Mouse (Mus musculus): ENCODE data around the gene Fbxo36. TPM values are rescaled to one million over a fixed set of nuclear protein-coding genes. Genes with fewer than 3 reads are reported as not detected.

Fbxo36 gene
- polyA plus RNA-seq, 1 experiment from 2014 or later = 9.2 TPM

- ATAC-seq (ENCODE audit: low FRiP score, low read depth) = no peak
- WGBS = 83% methylated on average over 10 of the region's 10 CpGs
- no peak overlapping the region for H3K27ac ChIP-seq (replicated peaks)
- no peaks in the 10 kb centered on the region for H3K27me3 ChIP-seq
- no peaks in the 10 kb centered on the region for H3K36me3 ChIP-seq
- H3K9me3 ChIP-seq = no peaks in the 10 kb centered on the region
- no peak overlapping the region for H3K9ac ChIP-seq (replicated peaks)
- no peaks in the 10 kb centered on the region for H3K4me1 ChIP-seq
- H3K4me3 ChIP-seq = no peak overlapping the region
- no peak overlapping the region for H3K4me2 ChIP-seq (replicated peaks)
These were observed 21.0 kb downstream of the Fbxo36 start for GRCm38 (mm10) chr1:84860360-84861254.

GRCm38 (mm10) chr1:84861255-84861630 is 21.6 kb downstream of the Fbxo36 start:
- no peaks in the 10 kb centered on the region for H3K9me3 ChIP-seq
- H3K36me3 ChIP-seq = no peaks in the 10 kb centered on the region
- H3K4me3 ChIP-seq = no peak overlapping the region
- no peaks in the 10 kb centered on the region for H3K27me3 ChIP-seq
- WGBS = 68% methylated on average over 1 of the region's 1 CpGs
- no peak overlapping the region for H3K27ac ChIP-seq (replicated peaks)
- H3K9ac ChIP-seq (replicated peaks) = no peak overlapping the region
- H3K4me2 ChIP-seq (replicated peaks) = no peak overlapping the region
- no peaks in the 10 kb centered on the region for H3K4me1 ChIP-seq
- no peak for ATAC-seq (ENCODE audit: low FRiP score, low read depth)

DNA sequence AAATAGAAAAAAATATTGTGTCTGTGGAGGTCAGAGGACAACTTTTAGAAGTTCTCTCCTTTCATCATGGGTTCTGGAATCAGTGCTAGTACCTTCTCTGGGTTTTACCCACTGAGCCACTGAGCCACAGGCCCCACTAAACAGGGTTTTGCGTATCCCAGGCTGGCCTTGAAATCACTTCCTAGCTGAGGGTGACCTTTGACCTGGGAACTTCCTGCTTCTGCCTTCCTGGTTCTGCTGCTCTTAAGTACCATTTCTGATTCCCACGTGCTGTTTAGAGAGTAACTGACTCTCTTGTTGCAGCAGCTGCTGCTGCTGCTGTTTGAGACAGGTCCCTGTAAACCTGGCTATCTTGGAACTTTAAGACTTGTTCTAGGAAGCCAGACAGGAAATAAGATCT is 25.0 kb downstream of the Fbxo36 start:
- H3K36me3 ChIP-seq = no peaks in the 10 kb centered on the region
- H3K4me3 ChIP-seq = no peak overlapping the region

GRCm38 (mm10) chr1:84866231-84866630 is 26.6 kb downstream of the Fbxo36 start:
- Histone ChIP-seq H3K9me3 (no peaks in the 10 kb centered on the region), H3K4me3 (no peak overlapping the region), H3K4me1 (no peaks in the 10 kb centered on the region), H3K4me2 (replicated peaks) (no peak overlapping the region), H3K27ac (replicated peaks) (no peak overlapping the region), H3K27me3 (no peaks in the 10 kb centered on the region), H3K36me3 (no peaks in the 10 kb centered on the region), H3K9ac (replicated peaks) (no peak overlapping the region)
- 92% methylated on average over 6 of the region's 6 CpGs for WGBS
- ATAC-seq (ENCODE audit: low FRiP score, low read depth) = 0 out of 2 replicates have a peak, but pooled peaks have one; percentile 12

More for the DNA sequence above, 25.0 kb downstream of the Fbxo36 start:
- no peaks in the 10 kb centered on the region for H3K27me3 ChIP-seq
- H3K4me2 ChIP-seq (replicated peaks) = no peak overlapping the region
- no peaks in the 10 kb centered on the region for H3K9me3 ChIP-seq
- no peak for ATAC-seq (ENCODE audit: low FRiP score, low read depth)
- no peak overlapping the region for H3K27ac ChIP-seq (replicated peaks)
- H3K4me1 ChIP-seq = no peaks in the 10 kb centered on the region
- WGBS = 74% methylated on average over 2 of the region's 2 CpGs
- H3K9ac ChIP-seq (replicated peaks) = no peak overlapping the region

GRCm38 (mm10) chr1:84866706-84867230 is 27.1 kb downstream of the Fbxo36 start:
- no peaks in the 10 kb centered on the region for H3K27me3 ChIP-seq
- no peaks in the 10 kb centered on the region for H3K4me1 ChIP-seq
- H3K9ac ChIP-seq (replicated peaks) = no peak overlapping the region
- no peak overlapping the region for H3K27ac ChIP-seq (replicated peaks)
- H3K9me3 ChIP-seq = no peaks in the 10 kb centered on the region
- H3K4me3 ChIP-seq = no peak overlapping the region
- ATAC-seq (ENCODE audit: low FRiP score, low read depth) = 0 out of 2 replicates have a peak, but pooled peaks have one; percentile 6
- 95% methylated on average over 3 of the region's 3 CpGs for whole genome bisulfite sequencing
- H3K36me3 ChIP-seq = no peaks in the 10 kb centered on the region
- H3K4me2 ChIP-seq (replicated peaks) = no peak overlapping the region

DNA sequence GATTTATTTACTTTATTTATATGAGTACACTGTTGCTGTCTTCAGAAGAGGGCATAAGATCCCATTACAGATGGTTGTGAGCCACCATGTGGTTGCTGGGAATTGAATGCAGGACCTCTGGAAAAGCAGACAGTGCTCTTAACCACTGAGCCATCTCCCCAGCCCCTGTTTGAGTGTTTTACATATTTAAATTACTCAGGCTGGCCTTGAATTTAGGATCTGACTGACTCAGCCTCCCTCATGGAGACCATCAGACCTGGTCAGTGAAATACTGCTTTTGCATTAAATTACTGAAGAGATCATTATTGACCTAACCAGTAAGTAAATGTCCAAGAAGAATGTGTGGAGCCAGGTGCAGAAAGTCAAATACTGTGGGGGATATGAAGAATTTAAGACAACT is 28.7 kb downstream of the Fbxo36 start:
- no peak for ATAC-seq (ENCODE audit: low FRiP score, low read depth)
- Histone ChIP-seq H3K4me3 (no peak overlapping the region), H3K4me1 (no peaks in the 10 kb centered on the region), H3K9me3 (no peaks in the 10 kb centered on the region), H3K27ac (replicated peaks) (no peak overlapping the region), H3K4me2 (replicated peaks) (no peak overlapping the region), H3K27me3 (no peaks in the 10 kb centered on the region), H3K36me3 (no peaks in the 10 kb centered on the region), H3K9ac (replicated peaks) (no peak overlapping the region)

DNA sequence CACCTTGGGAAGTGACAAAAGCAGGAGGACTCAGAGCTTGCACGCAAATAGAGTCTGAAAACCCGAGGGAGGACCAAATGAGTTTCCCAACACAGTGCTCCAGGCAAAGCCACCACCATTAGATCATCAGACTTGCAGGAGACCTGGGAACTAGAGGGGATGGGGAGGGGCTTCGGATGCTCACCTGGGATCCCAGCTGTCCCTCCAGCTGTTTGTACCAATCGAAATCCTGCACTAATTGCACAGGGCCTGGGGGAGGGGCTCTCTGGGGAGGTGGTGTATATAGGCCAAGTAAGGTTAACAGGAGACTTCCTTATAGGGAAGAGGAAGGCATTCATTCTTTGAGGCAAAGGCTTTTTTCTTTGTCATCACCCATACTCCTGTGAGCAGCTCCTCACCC is 29.2 kb downstream of the Fbxo36 start:
- Histone ChIP-seq H3K27ac (replicated peaks) (no peak overlapping the region), H3K4me3 (no peak overlapping the region), H3K9ac (replicated peaks) (no peak overlapping the region), H3K27me3 (no peaks in the 10 kb centered on the region), H3K4me1 (no peaks in the 10 kb centered on the region), H3K9me3 (no peaks in the 10 kb centered on the region), H3K4me2 (replicated peaks) (no peak overlapping the region), H3K36me3 (no peaks in the 10 kb centered on the region)
- no peak for ATAC-seq (ENCODE audit: low FRiP score, low read depth)
- WGBS = 80% methylated on average over 4 of the region's 4 CpGs

DNA sequence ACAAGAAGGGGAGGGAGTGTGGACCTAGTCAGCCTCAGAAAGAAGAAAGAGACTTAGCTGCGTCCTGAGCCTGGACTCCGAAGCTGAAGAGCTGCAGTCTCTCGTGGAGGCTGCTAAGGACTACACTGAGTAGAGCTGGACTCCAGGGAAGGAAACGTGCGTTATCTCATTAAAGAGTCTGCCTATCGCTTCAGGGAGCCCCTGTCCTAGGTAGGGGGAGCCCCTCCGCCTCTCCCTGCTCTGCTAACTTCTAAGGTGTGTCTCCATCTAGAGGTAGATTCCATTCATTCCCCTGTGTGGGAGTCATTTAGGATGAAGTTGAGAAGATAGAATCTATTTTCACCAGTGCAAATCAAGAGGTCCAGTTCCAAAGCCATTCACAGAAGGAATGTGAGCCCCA is 29.9 kb downstream of the Fbxo36 start:
- no peak for ATAC-seq (ENCODE audit: low FRiP score, low read depth)
- WGBS = 49% methylated on average over 7 of the region's 7 CpGs
- Histone ChIP-seq H3K27ac (replicated peaks) (no peak overlapping the region), H3K9me3 (no peaks in the 10 kb centered on the region), H3K9ac (replicated peaks) (no peak overlapping the region), H3K4me3 (no peak overlapping the region), H3K27me3 (no peaks in the 10 kb centered on the region), H3K36me3 (no peaks in the 10 kb centered on the region), H3K4me1 (no peaks in the 10 kb centered on the region), H3K4me2 (replicated peaks) (no peak overlapping the region)

DNA sequence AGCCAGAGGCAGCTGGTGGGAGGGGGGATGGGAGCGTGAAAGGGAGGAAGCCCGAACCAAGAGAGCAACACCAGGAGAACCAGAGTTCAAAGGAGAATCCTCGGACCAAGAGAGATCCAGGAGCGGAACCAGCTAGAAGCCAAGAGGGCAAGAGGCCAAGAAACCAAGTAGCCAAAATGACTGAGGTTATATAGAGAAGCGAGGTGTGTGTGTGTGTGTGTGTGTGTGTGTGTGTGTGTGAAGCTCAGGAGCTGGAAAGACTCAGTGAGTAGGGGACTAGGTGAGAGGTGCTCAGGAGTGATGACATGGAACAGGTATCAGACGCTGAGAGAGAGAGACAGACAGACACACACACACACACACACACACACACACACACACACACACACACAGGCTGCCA is 31.5 kb downstream of the Fbxo36 start:
- Histone ChIP-seq H3K27me3 (no peaks in the 10 kb centered on the region), H3K4me3 (no peak overlapping the region), H3K9ac (replicated peaks) (no peak overlapping the region), H3K4me1 (no peaks in the 10 kb centered on the region), H3K27ac (replicated peaks) (no peak overlapping the region), H3K4me2 (replicated peaks) (no peak overlapping the region), H3K9me3 (no peaks in the 10 kb centered on the region), H3K36me3 (no peaks in the 10 kb centered on the region)
- WGBS = 75% methylated on average over 5 of the region's 6 CpGs
- ATAC-seq (ENCODE audit: low FRiP score, low read depth) = no peak

DNA sequence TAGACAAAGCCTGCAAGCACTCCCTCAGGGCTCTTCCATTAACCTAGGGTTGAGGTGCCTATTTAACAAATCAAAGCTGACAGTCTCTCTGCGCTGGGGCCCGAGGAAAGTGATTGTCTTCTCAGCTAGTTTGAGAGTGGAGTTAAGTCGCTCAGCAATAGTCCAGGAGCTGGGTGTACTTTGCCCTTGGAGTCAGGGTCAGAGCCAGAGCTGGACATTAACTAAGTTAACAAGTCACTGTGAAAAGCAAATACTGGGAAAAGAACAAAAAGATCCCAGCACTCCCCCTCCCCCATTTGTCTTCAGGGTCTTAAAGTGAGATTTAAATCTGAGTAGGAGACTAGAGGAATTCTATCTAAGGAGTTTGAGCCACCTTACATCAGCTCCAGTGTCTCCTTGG is 32.5 kb downstream of the Fbxo36 start:
- no peaks in the 10 kb centered on the region for H3K9me3 ChIP-seq
- no peak overlapping the region for H3K4me3 ChIP-seq
- H3K9ac ChIP-seq (replicated peaks) = no peak overlapping the region
- H3K36me3 ChIP-seq = no peaks in the 10 kb centered on the region
- no peak overlapping the region for H3K27ac ChIP-seq (replicated peaks)
- no peaks in the 10 kb centered on the region for H3K4me1 ChIP-seq
- WGBS = 19% methylated on average over 3 of the region's 3 CpGs
- no peaks in the 10 kb centered on the region for H3K27me3 ChIP-seq
- ATAC-seq (ENCODE audit: low FRiP score, low read depth) = no peak
- no peak overlapping the region for H3K4me2 ChIP-seq (replicated peaks)

DNA sequence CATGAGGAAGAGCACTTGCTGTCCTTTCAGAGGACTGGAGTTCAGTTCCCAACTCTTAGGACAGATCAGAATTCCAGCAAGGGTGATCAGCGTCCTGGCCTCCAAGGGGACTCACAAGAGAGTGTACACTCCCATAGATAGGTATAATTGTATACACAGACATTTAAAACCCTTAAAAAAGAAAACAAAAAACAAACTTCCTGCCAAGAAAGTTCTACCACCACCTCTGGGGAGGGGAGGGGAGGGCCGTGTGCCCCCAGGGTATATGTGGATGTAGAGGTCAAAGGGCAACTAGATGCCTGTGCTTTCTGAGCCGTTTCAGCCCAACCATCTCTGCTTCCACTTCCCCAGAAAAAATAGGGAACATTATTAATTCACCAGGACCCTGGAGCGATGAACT is 33.3 kb downstream of the Fbxo36 start:
- Histone ChIP-seq H3K9ac (replicated peaks) (no peak overlapping the region), H3K4me1 (no peaks in the 10 kb centered on the region), H3K9me3 (no peaks in the 10 kb centered on the region), H3K27me3 (no peaks in the 10 kb centered on the region), H3K4me2 (replicated peaks) (no peak overlapping the region), H3K27ac (replicated peaks) (no peak overlapping the region), H3K36me3 (no peaks in the 10 kb centered on the region), H3K4me3 (no peak overlapping the region)
- 61% methylated on average over 4 of the region's 4 CpGs for WGBS
- ATAC-seq (ENCODE audit: low FRiP score, low read depth) = no peak

DNA sequence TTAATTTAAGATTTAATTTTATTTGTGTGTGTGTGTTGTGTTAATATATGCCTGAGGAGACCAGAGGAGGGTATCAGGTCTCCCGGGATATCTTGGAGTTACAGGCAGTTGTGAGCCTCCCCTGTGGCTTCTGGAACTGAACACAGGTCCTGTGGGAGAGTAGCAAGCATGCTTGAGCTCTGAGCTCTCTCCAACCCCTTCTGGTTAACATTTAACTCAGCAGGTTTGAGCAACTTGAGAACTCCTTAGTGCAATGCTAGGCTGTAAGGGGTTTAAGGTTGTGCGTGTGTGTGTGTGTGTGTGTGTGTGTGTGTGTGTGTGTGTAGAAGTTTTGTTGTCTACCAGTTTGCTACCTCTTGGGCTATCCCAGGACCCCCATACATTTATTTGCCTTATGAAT is 37.9 kb downstream of the Fbxo36 start:
- H3K4me1 ChIP-seq = no peaks in the 10 kb centered on the region
- WGBS = 98% methylated on average over 2 of the region's 2 CpGs
- no peak overlapping the region for H3K4me2 ChIP-seq (replicated peaks)
- no peaks in the 10 kb centered on the region for H3K36me3 ChIP-seq
- H3K9ac ChIP-seq (replicated peaks) = no peak overlapping the region
- H3K9me3 ChIP-seq = no peaks in the 10 kb centered on the region
- H3K27ac ChIP-seq (replicated peaks) = no peak overlapping the region
- no peaks in the 10 kb centered on the region for H3K27me3 ChIP-seq
- ATAC-seq (ENCODE audit: low FRiP score, low read depth) = no peak
- no peak overlapping the region for H3K4me3 ChIP-seq
